Mouse (Mus musculus): ENCODE data around the gene Mbnl2.

Gene Mbnl2

DNA sequence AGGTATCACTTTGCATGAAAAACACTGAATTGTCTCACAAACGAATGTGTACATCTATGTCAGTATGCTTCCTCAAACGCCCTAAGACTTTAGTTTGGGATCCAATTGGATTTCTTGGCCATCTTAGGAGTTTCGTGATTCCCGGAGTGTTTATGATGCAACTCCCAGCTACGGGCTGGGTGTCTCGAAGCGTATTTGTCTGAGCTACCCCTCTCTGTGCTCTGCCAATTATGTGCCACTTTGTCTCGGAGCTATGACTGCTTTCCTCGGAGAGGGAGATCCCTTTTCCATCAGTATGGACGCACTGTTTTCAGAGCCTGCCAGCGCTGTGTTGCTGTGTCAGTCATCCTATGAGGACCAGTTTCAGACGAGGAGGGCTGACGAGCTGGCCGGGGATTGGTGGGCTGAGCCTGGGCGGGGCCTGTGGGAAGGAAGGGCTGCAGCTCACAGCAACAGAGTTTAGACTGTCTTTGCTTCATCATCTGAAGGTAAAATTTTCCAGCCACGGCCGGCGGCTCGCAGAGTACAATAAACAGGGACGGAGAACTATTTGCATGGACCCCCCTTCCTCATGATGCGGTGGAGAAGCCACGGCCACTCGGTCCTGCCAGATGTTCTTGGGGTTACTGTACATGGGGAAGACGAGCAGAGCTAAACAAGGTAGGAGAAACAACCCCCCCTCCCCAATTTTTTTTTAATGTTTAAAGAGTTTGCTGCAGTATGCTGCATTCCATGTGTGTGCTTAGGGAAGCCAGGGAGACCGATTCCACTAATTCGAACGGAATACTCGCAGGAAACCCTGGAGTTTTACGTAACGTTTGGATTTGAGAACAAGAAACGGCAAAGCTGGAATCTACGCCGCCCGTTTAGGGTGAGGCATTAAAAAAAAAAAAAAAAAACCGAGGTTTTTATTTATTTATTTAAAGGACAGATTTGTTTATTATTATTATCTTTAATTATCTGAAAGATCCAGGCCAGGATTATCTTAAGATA lies at the start of gene Mbnl2:
Gene Mbnl2, plus strand, starts transcription at position 424 of the 993 bp plus-strand sequence.
- DNase-seq (ENCODE audit: low spot score in 2 of 2), result peak; percentile 94

DNA sequence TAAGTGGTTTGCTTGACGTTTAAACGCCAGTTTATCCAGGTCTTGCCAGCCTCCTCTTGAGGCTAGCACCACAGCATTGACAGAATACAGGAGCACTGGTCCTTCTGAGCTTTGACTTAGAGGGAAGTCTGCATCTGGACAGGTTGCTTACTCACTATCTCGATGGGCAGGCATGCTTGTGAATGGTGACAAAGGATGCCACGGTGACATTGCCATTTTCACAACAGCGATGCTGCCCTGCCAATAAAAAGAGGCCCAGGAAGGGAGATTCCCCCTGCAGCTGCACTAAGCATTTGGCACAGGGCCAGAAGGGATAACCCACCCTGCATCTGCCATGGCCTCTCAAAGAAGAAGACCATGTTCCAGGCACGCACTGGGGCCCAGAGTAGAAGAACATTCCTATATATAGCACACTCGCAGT lies 43.4 kb upstream of the Mbnl2 start:
- DNase-seq (ENCODE audit: low spot score in 2 of 2), result no peak

DNA sequence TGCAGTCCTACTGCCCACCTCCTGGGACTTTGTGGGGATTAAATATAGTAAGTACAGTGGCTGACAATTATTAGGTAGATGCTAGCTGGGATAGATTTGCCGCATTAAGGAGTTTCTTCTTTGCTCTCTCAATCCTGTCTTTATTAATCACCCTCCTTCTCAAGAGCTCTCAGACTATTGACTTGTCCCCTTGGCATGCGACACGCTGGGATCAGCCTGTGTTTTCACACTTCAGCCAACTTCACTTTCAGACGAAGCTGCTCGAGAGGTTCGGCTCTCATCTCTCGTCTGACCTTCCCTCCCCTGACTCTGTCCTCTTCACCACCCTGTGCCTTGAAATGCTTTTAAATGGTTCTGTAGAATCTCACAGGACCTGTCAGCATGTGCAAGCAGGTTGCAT lies 39.9 kb upstream of the Mbnl2 start:
- no peak for DNase-seq (ENCODE audit: low spot score in 2 of 2)

DNA sequence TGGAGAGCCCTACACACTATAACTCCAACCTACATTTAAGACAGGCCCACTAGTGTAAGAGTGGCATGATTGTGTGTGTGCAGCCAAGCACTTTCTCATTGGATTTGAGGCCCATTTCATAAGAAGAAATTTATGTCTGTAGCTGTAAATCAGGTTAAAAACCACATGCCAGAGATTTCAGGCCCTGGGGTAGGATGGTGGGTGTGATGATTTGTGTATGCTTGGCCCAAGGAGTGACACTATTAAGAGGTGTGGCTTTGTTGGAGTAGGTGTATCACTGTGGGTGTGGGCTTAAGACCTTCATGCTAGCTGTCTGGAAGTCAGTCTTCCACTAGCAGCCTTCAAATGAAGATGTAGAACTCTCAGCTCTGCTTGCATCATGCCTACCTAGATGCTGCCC lies 37.0 kb upstream of the Mbnl2 start:
- no peak for DNase-seq (ENCODE audit: low spot score in 2 of 2)

DNA sequence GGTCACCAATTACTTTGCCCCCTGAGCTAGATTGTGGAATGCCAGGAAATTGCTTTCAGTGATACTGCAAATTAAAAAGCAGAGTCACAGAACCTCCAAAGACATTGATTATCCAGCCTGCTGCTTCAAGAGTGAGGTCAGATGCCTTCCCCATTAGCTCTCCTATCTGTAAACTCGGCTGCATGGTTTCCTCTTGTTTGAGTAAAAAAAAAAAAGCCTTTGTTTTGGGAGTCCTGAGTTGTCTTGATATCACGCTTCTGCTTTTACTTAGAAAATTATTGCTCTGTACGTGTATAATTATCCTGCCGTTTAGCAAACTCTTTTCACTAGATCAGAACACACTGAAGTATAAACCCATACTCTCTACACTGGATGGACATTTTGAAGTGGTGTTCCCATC lies 35.3 kb upstream of the Mbnl2 start:
- no peak for DNase-seq (ENCODE audit: low spot score in 2 of 2)

DNA sequence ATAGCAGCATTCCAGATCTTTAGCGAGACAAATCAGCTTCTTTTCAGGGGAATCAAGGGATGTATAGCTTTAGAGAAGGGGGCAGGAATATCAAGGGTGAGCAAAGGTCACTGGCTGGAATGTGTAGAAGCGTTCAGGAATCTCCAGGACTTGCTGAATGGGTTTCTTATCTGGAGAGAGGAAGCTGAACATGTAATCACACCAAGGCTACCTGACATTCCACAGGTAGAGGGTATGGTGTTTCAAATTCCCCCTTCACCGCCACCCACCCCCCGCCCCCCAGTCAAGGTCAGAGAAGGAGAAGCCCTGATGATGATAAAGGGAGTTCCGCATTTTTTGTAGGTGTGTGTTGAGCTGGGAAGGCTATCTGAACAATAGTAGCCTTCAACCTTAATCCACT lies 32.8 kb upstream of the Mbnl2 start:
- no peak for DNase-seq (ENCODE audit: low spot score in 2 of 2)

DNA sequence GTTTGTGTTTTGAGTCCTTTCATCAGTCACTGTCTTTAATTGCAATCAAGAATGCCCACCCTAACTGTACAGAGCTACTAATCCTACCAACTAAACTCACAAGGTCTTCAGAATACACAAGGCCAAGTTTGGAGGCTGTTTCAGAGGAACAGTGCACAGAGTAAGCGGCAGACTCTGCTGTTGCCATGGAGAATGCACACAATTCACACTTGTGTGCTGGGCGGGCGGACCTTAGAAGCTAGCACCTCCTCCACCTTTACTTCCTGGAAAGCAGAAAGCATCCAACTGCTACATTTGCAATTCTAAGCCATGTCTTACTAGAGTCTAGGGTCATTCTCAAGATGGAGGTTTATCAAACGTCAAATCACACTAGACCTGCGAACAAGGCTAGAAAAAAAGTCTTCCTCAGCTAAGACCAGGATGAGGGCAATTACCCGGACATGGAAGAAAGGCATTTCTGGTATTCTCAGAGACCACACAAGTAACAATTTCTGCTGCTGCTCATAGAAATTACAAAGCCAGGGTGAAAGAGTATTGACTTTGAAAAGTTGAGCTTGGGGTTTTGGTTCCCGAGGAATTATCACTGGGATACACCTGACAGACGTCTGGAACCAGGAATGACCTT lies 30.3 kb upstream of the Mbnl2 start:
- DNase-seq (ENCODE audit: low spot score in 2 of 2), result no peak

DNA sequence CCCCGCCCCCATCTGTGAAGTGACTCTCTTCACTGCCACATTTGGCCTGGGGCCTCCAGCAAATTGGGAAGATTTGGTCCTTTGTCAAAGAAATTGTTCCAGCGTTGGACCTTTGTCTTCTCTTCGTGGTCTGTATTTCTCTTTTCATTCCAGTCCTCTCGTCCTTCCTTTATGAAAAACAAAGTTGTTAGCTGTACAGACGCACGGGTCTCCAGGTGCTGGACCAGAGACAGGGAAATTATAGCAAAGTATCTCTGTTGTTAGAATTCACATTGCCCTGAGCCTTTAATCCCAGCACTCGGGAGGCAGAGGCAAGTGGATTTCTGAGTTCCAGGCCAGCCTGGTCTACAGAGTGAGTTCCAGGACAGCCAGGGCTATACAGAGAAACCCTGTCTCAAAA lies 22.1 kb upstream of the Mbnl2 start:
- DNase-seq (ENCODE audit: low spot score in 2 of 2), result no peak

DNA sequence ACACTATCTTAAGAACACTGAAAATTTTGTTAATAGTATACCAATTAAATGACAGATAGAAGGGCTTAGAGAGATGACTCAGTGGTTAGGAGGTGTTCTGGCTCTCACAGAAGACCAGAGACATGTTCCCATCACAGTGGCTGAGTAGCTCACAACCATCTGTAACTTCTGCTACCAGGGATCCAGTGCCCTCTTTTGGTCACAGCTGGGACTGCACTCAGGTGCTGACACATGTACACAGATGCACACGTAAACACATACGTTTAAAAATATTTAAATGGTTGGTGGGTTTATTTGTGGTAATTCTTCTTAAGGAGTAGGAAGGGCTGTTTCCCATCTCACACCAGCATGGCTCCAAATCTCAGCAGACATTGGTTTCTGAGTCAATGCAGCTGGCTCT lies 19.3 kb upstream of the Mbnl2 start:
- DNase-seq (ENCODE audit: low spot score in 2 of 2), result no peak

DNA sequence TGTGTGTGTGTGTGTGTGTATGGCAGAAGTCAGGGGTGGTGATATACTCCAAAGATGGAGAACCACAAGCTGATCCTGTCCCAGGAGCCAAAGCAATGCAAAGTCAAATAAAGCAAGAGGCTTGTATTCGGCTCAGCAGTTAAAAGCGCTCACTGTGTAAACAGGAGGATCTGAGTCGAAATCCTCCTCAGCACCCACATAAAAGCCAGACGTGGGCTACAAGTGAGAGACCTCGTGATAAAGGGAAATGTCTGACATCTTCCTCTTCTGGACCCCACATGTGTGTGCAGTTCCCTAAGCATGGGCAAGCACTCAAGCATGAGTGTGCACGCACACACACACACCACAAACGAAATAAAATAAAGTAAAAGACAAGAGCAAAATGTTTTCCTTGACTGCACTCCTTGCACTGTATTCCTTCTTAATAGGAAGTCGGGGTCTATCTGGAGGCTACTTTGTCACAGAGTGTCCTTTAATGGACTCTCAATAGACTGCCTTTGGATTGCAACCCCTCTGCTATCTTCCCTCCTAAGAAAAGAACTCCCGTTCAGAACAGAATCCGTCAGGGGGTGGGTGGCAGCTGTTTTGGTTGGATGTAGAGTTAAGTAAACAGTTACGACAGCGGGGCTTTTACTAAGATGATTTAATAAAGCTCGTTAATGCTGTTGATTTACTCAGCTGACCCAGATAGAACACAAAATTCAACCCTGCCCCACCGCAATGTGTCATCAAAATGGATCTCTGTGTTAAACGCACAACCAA lies 18.7 kb upstream of the Mbnl2 start:
- DNase-seq (ENCODE audit: low spot score in 2 of 2), result no peak

DNA sequence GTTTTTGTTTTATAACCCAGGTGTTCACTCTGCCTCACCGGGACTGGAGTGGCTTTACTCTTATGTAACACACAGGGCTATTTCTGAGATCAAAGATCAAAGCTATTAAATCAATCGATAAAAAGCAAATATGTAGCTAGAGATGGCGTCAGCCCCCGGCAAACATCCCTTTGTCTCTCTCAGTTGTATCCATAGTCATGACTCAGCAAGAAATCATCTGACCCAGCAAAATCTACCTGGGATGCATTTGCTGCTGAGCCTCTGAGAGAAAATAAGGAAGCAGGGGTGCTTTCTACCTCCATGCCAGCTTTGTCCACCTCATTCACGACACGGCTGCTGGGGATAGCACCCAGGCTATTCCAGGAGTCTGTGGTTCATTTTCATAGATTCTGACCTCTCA lies 18.0 kb upstream of the Mbnl2 start:
- no peak for DNase-seq (ENCODE audit: low spot score in 2 of 2)

DNA sequence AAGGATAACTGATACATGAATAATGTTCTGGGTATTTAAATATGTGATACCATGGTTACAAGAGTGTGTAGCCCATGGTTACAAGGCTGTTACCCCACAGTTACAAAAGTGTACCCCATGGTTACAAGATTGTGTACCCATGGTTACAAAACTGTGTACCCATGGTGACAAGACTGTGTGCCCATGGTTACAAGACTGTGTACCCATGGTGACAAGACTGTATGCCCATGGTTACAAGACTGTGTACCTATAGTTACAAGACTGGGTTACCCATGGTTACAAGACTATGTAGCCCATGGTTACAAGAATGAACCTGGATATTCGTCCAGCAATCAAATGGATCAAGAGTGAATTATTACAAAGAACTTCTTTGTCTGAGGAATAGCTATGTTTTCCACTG lies 16.0 kb upstream of the Mbnl2 start:
- no peak for DNase-seq (ENCODE audit: low spot score in 2 of 2)

DNA sequence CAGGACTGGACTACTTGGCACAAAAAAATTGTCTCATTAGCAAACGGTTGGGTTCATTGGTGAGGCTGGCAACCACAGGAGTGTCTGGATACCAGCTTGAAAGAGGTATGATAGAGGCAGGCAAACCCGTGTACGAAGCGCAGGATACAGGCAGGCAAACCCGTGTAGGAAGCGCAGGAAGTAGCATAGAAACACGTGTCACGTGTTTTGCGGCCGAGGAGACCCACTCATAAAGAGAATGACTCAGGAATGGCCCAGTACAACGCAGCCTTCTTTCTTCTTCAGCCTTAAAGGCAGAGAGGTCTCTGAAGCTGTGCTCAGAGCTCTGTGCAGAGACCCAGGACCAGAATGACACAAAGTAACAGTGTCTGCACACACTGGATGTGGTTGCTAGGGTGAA lies 13.9 kb upstream of the Mbnl2 start:
- no peak for DNase-seq (ENCODE audit: low spot score in 2 of 2)

DNA sequence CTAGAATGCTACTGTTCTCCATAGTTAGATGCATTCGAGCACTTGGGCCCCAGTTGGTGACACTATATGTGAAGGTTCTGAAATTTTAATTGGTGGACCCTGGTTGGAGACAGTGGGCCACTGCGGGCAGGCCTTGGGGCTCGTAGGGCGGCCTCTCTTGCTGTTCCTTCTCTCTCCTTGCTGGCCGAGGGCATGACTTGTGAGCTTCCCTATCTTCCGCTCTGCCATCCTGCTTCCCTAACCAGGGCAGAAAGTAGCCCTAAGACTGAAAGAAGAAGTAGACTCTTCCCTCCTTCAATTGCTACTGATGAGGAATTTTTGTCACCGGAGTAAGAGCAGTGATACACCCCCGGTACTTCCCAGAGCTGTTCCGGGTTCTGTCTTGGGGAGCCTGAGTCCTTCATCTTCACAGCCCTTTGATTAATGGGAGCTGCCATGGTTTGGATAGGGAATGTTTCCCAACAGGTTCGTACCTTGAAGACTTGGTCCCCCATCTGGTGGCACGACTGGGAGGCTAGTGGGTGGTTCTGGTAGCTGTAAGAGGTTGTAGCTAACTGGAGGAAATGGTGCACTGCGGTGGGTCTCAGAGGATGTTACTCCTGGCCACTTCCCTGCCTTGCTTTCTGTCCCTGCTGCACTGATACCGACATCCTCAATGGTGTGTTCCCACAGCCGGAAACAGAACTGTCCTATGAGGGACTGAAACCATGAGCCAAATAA lies 12.6 kb upstream of the Mbnl2 start:
- DNase-seq (ENCODE audit: low spot score in 2 of 2), result no peak

DNA sequence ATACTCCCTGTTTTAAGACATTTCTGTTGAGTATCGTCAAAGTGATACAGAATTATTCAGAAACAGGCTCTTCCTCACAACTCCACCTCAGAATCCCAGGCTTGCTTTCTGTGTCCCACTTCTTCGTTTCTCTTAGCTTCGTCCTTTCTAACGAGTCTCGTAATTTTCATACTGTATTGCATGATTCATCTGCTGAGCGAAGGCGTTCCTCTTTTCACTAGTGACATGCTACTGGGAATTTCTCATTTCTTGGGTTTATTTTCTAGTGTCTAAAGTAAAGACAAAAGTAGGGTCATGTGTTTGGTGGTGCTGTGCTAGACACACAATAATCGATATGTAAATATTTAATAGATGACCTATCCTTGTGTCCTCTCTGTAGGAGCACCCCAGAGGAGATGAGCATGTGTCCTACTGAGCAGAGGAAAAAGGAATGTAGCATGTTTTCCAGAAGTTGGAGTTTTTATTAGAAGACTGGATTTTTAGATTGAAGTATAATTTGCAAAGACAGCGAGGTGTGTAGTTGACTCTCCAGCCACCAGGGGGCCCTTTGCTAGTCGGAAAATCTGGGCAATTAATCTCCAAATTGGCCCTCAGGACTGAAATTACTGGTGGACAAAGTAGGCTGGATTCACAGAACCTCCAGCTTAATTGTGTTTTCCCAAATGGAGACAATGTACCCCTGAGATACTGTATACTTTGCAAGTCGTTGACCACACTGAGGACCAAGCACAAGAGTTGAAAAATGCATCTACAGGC lies 11.9 kb upstream of the Mbnl2 start:
- DNase-seq (ENCODE audit: low spot score in 2 of 2), result no peak

DNA sequence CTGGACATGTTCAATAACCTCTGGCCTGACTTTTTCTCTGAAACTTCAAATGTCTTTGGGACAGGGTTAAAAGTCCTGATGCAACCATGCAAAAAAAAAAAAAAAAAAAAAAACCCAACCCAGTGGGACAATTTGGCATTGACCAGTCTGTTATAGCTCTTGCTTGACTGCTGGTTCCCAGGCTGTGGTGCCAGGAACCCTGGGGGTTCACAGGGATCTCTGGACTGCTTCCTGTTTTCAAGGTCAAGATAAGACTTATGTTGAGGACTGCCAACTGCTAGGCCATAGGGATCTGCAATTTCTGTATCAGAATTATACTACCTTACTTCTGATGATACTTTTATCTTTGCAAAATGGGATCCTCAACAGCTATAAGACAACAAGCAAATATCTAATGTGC lies 9.6 kb upstream of the Mbnl2 start:
- no peak for DNase-seq (ENCODE audit: low spot score in 2 of 2)

DNA sequence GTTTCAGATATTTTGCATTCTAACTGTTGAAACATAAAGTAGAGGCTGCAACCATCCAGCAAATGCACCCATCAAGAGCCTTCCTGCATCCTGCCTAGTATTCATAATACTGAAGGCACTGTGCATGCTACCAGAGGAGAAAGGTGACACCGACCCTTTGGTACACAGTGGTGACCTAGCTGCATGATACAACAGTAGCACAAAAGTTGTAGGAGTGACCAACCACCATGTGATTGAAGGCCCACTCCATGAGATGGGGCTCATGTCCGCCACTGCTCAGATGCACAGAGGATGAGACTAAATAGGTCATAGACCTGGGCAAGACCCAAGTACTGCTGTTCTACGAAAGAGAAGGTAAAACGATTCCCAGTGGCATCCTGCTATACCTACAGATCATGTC lies 8.3 kb upstream of the Mbnl2 start:
- DNase-seq (ENCODE audit: low spot score in 2 of 2), result no peak

DNA sequence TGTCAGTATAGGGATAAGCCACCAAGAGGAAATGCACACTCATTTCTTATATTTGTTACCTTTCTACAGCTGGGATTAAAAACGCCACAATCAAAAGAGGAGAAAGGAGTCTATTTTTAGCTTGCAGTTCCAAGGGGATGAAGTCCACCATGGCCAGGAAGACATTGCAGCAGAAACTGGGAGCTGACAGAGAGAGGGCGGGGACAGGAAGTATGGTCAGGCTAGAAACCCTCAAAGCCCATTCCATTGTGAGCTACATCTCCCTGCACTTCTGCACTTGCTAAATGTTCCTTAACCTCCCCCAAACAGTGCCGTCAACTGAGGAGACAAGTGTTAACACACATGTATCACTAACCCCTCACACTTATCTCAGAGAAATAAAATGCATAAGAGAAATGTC lies 5.4 kb upstream of the Mbnl2 start:
- no peak for DNase-seq (ENCODE audit: low spot score in 2 of 2)

DNA sequence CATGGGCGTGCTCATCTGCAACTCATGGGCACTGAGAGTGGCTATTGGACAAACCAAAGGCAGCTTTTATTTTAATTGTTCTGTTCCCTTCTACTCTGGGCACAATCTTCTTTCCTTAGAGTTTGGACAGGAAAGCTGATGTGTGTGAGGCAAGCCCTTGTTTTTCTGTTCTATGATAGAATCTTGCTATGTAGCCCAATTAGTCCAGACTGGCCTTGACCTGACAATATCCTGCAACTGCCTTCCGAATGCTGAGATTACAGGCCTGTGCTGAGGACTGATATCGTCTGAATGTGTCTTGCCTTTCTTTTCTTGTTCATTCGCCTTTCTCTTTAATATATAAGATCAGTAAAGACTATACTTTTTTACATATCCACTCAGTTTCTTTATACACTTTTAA lies 4.8 kb upstream of the Mbnl2 start:
- DNase-seq (ENCODE audit: low spot score in 2 of 2), result no peak

DNA sequence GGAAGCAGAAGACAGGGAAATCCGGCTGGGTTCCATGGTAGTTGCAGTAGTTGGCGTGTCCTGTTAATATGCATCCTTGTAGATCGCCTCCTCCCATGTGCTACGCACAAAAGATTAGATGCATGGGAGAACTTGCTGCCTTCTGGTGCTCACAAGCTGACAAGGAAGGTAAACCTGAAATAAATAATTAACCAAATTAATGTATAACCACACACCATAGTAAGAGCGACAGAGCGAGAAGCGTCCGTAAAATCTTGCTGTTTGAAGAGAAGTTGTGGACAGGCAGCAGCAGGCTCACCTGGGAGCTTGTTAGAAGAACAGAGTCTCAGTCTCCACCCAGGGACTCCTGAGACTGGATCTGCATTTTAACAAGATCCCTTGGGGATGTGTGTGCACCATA lies 4.4 kb upstream of the Mbnl2 start:
- no peak for DNase-seq (ENCODE audit: low spot score in 2 of 2)

DNA sequence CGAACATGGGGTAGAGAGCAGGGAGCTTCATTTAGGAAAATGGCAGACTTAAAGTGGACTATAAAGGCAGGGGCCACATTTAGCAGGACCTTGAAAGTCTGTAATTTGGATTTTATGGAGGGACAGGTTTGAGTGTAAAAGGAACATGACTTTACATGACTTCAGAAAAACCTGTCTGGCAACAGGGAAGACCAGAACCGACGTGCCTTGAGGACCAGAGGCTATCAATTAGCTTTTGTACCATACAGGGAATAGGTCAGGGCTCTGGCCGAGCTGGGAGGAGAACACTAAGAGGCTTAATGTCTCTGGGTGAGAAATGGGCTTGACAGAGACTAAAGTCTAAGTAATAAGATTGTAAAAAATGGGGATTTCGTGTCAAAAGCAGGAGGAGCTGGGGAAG lies 1.7 kb upstream of the Mbnl2 start:
- no peak for DNase-seq (ENCODE audit: low spot score in 2 of 2)
